ENCODE assay signal across 8 mouse cellular contexts in genomic region chr2:166432948-166433654, GRCm38 (mm10).
DNase-seq lines count a peak whose midpoint lies in the region; ATAC-seq lines count a peak whose summit lies in the region.
"Had no signal": no experiment of that assay in that cellular context is flagged by ENCODE, and none has a peak within 500 bp of the region (broad histone marks: within the 10 kb centered on the region; RNA-seq: fewer than 3 reads in every experiment).

No protein-coding gene starts in this region.

- no peaks in the 10 kb centered on the region for H3K27me3 ChIP-seq in heart, embryonic 13.5 days (replicated peaks)
- peaks cover 18% of the 10 kb centered on the region for H3K27me3 ChIP-seq in midbrain, embryonic 13.5 days
- H3K27me3 ChIP-seq in midbrain, embryonic 14.5 days (ENCODE audit: control insufficient read depth, insufficient read depth, low read length) = peaks cover 5% of the 10 kb centered on the region; the same call in 1 of the 2 replicates
- 0 out of 2 replicates have a peak, but pooled peaks cover 3% of the 10 kb centered on the region for H3K27me3 ChIP-seq in forebrain, embryonic 16.5 days (replicated peaks; ENCODE audit: control insufficient read depth, insufficient read depth, low read length)
- H3K27me3 ChIP-seq in stomach, embryonic 15.5 days (replicated peaks) = no peaks in the 10 kb centered on the region

- ATAC-seq in heart, embryonic 13.5 days (ENCODE audit: extremely low read depth, insufficient number of reproducible peaks, low FRiP score, low TSS enrichment) = no peak
- no peak for ATAC-seq in midbrain, embryonic 13.5 days
- no peak for ATAC-seq in midbrain, embryonic 14.5 days (ENCODE audit: low FRiP score, low TSS enrichment)
- ATAC-seq in forebrain, embryonic 16.5 days = no peak
- ATAC-seq in stomach, embryonic 15.5 days (ENCODE audit: insufficient read depth, low FRiP score, low read depth) = no peak

- H3K4me2 ChIP-seq in heart, embryonic 13.5 days = no peak overlapping the region
- H3K4me2 ChIP-seq in midbrain, embryonic 13.5 days (replicated peaks) = no peak overlapping the region
- H3K4me2 ChIP-seq in midbrain, embryonic 14.5 days (ENCODE audit: low read length) = no peak overlapping the region
- H3K4me2 ChIP-seq in forebrain, embryonic 16.5 days (ENCODE audit: low read length) = peak overlapping the region; percentile 20; the same call in 1 of the 2 replicates
- H3K4me2 ChIP-seq in stomach, embryonic 15.5 days = no peak overlapping the region

- H3K9ac ChIP-seq in heart, embryonic 13.5 days = peak overlapping the region; percentile 42; the same call in 1 of the 2 replicates
- no peak overlapping the region for H3K9ac ChIP-seq in midbrain, embryonic 13.5 days (replicated peaks)
- no peak overlapping the region for H3K9ac ChIP-seq in midbrain, embryonic 14.5 days (replicated peaks; ENCODE audit: low read length)
- H3K9ac ChIP-seq in forebrain, embryonic 16.5 days (replicated peaks; ENCODE audit: low read depth, low read length) = no peak overlapping the region
- no peak overlapping the region for H3K9ac ChIP-seq in stomach, embryonic 15.5 days

- intact Hi-C loops in heart, postnatal 14 days (cut with DNase I) = no loop called here

- WGBS in heart, embryonic 13.5 days = 65% methylated on average over 13 of the region's 13 CpGs
- WGBS in midbrain, embryonic 13.5 days = 72% methylated on average over 13 of the region's 13 CpGs
- 74% methylated on average over 13 of the region's 13 CpGs for WGBS in midbrain, embryonic 14.5 days
- WGBS in forebrain, embryonic 16.5 days = 55% methylated on average over 13 of the region's 13 CpGs
- WGBS in stomach, embryonic 15.5 days = 62% methylated on average over 13 of the region's 13 CpGs

- no peaks in the 10 kb centered on the region for H3K9me3 ChIP-seq in heart, embryonic 13.5 days
- no peaks in the 10 kb centered on the region for H3K9me3 ChIP-seq in midbrain, embryonic 13.5 days
- H3K9me3 ChIP-seq in midbrain, embryonic 14.5 days (ENCODE audit: control insufficient read depth, low read length) = no peaks in the 10 kb centered on the region
- no peaks in the 10 kb centered on the region for H3K9me3 ChIP-seq in forebrain, embryonic 16.5 days (ENCODE audit: control insufficient read depth, low read length)
- no peaks in the 10 kb centered on the region for H3K9me3 ChIP-seq in stomach, embryonic 15.5 days

- DNase-seq in heart, postnatal 14 days = no peak
- DNase-seq in midbrain, embryonic 14.5 days = no peak
- DNase-seq in layer of hippocampus, postnatal 36 days = no peak
- DNase-seq: thymus, adult 18-20 months had no signal

- H3K27ac ChIP-seq in heart, embryonic 13.5 days (replicated peaks) = peak overlapping the region; percentile 60; the same call in 1 of the 2 replicates
- H3K27ac ChIP-seq in midbrain, embryonic 13.5 days = peak overlapping the region; percentile 48; the same call in 1 of the 2 replicates
- H3K27ac ChIP-seq in midbrain, embryonic 14.5 days (replicated peaks; ENCODE audit: low read depth, low read length) = no peak overlapping the region
- peak overlapping the region; percentile 57 for H3K27ac ChIP-seq in forebrain, embryonic 16.5 days (ENCODE audit: low read length)
- peak overlapping the region; percentile 83 for H3K27ac ChIP-seq in stomach, embryonic 15.5 days

- peaks cover 62% of the 10 kb centered on the region for H3K4me1 ChIP-seq in heart, embryonic 13.5 days
- peaks cover 40% of the 10 kb centered on the region for H3K4me1 ChIP-seq in midbrain, embryonic 13.5 days (replicated peaks)
- H3K4me1 ChIP-seq in midbrain, embryonic 14.5 days (ENCODE audit: control insufficient read depth, insufficient read depth, low read length) = peaks cover 24% of the 10 kb centered on the region
- H3K4me1 ChIP-seq in forebrain, embryonic 16.5 days (replicated peaks; ENCODE audit: control insufficient read depth, insufficient read depth, low read length) = peaks cover 22% of the 10 kb centered on the region
- H3K4me1 ChIP-seq in stomach, embryonic 15.5 days = peaks cover 38% of the 10 kb centered on the region

- no peak overlapping the region for H3K4me3 ChIP-seq in heart, embryonic 13.5 days
- no peak overlapping the region for H3K4me3 ChIP-seq in midbrain, embryonic 13.5 days (replicated peaks)
- no peak overlapping the region for H3K4me3 ChIP-seq in midbrain, embryonic 14.5 days (replicated peaks; ENCODE audit: low read depth, low read length)
- no peak overlapping the region for H3K4me3 ChIP-seq in forebrain, embryonic 16.5 days (replicated peaks; ENCODE audit: low read length)
- no peak overlapping the region for H3K4me3 ChIP-seq in stomach, embryonic 15.5 days (replicated peaks)

- no peaks in the 10 kb centered on the region for H3K36me3 ChIP-seq in heart, embryonic 13.5 days
- no peaks in the 10 kb centered on the region for H3K36me3 ChIP-seq in midbrain, embryonic 13.5 days
- no peaks in the 10 kb centered on the region for H3K36me3 ChIP-seq in midbrain, embryonic 14.5 days (ENCODE audit: control insufficient read depth, insufficient read depth, low read length)
- no peaks in the 10 kb centered on the region for H3K36me3 ChIP-seq in forebrain, embryonic 16.5 days (ENCODE audit: control insufficient read depth, insufficient read depth)
- H3K36me3 ChIP-seq in stomach, embryonic 15.5 days = no peaks in the 10 kb centered on the region
